Mouse (Mus musculus) megakaryocyte, embryonic 14.5 days (primary cell): ENCODE measurements around the gene Srgap2. TPM values are rescaled to one million over a fixed set of nuclear protein-coding genes. Genes with fewer than 3 reads are reported as not detected.

ENCODE experiments used
- H3K27me3 ChIP-seq: replicated peaks from 2 replicates; pipeline ENCODE3; 2012; ENCODE audit warnings: inconsistent platforms
- H3K36me3 ChIP-seq: replicated peaks from 2 replicates; pipeline ENCODE3; 2012; ENCODE audit warnings: low read length, inconsistent platforms, mixed read lengths
- H3K4me1 ChIP-seq: 2 replicates; pipeline ENCODE4 v1.6.1; 2012; ENCODE audit warnings: inconsistent platforms
- H3K4me3 ChIP-seq: replicated peaks from 2 replicates; pipeline ENCODE3; 2012; ENCODE audit warnings: moderate library complexity, mild to moderate bottlenecking, inconsistent platforms
- H3K9me3 ChIP-seq: 2 replicates; pipeline ENCODE4 v1.6.1; 2012; ENCODE audit warnings: inconsistent platforms
- FLI1 ChIP-seq: IDR thresholded peaks from 2 replicates; pipeline ENCODE4 v1.6.1; 2012; ENCODE audit warnings: low read length, inconsistent platforms, mixed read lengths
- GATA1 ChIP-seq: IDR thresholded peaks from 3 replicates; pipeline ENCODE4 v1.6.1; 2012; ENCODE audit warnings: mixed read lengths, low read length, inconsistent platforms, borderline replicate concordance
- polyA plus RNA-seq: library from polyadenylated mRNA; stranded (reverse); fragments of >175 nt; gene quantifications from 2 replicates; pipeline ENCODE4 v1.2.3, GENCODE M21; 2012; ENCODE audit warnings: low replicate concordance; ENCODE audit not compliant: insufficient read depth

Srgap2 gene
- polyA plus RNA-seq, 1 experiment, result 12.2 TPM

DNA sequence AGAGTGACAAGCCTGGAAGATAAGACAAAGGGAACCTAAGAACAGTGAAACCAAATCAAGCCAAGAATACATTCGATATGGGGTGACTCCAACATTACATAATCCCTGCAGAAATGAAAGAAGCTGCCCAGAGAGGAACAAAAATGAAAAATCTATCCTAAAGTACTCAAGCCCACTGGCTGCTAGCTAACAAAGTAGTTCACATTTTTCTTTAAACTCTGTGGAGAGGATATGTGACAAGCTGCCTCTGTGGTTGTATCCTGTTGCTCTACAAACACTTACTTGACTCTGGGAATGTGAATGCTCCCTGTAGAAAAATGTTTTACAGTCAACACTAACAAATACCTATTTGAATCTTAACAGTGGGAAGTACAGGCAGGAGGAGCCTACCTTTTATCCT is 25.5 kb downstream of the Srgap2 start:
- no peaks in the 10 kb centered on the region for H3K9me3 ChIP-seq
- no peaks in the 10 kb centered on the region for H3K27me3 ChIP-seq
- H3K4me3 ChIP-seq, result no peak overlapping the region
- peaks cover 60% of the 10 kb centered on the region for H3K4me1 ChIP-seq
- TF ChIP-seq FLI1 (no peak), GATA1 (no peak)
- peaks cover 26% of the 10 kb centered on the region for H3K36me3 ChIP-seq

DNA sequence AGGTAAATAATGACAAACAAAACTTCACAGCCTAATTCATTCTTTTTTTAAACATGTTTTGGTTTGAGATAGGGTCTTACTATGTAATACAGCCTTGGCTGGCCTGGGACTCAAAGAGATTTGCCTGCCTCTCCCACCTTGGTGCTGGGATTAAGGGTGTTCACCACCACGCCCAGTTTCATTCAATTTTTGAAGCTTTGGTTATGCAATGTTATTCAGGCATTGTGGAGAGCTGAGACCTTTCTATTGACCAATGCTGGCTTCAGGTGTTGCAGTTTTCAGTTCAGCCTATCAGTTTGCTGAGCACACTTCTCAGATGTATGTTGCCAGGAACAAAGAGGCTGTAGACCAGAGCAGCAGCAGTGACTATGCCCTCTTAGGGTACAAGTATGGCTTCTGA is 28.9 kb downstream of the Srgap2 start:
- H3K36me3 ChIP-seq, result peaks cover 14% of the 10 kb centered on the region

DNA sequence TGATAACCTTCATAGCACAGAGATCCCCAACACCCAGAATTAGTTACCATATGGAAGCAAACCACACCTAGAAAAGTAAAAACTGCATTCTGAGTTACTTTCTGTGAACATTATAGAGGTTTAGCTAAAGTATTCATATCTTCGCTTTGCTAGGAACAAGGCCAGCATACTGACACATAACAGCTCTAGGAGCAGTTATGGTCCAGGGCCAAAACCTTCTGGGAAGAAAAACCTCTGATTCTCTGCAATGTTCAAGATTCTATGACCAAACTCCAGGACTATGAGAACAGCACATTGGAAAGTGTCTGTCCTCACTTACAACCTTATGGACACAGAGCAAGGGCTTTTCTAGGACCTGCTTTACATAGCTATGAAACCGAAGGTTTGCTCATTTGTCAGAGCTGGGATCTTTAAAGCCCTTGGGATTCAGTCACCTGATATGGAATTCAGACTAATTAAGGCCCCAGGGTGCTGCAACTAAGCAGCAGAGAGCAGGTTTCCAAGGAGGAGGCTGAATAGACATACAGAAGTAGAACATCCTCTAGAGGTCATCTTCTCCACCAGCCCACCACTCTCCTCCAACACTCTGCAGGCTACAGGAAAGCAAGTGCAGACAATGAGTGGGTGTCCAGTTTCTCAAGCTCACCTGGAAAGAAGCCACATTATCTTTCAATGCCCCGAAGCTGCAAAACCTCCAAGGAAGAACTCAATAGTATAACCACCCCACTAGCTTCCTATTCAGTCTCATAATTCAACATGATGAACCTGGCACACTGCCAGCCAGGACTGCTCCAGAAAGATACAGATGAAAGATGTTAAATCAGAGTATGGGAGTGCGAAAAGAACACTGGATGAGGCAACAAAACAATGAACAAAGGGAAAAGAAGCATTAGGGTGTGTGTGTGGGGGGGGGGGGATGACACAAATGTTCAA is 32.9 kb downstream of the Srgap2 start:
- Histone ChIP-seq H3K27me3 (no peaks in the 10 kb centered on the region), H3K36me3 (peaks cover 13% of the 10 kb centered on the region), H3K4me3 (no peak overlapping the region), H3K9me3 (no peaks in the 10 kb centered on the region), H3K4me1 (peaks cover 50% of the 10 kb centered on the region)
- TF ChIP-seq GATA1 (no peak), FLI1 (no peak)

More for the DNA sequence above, 28.9 kb downstream of the Srgap2 start:
- Histone ChIP-seq H3K9me3 (no peaks in the 10 kb centered on the region), H3K4me1 (peaks cover 49% of the 10 kb centered on the region), H3K27me3 (no peaks in the 10 kb centered on the region), H3K4me3 (no peak overlapping the region)
- TF ChIP-seq GATA1 (no peak), FLI1 (no peak)

DNA sequence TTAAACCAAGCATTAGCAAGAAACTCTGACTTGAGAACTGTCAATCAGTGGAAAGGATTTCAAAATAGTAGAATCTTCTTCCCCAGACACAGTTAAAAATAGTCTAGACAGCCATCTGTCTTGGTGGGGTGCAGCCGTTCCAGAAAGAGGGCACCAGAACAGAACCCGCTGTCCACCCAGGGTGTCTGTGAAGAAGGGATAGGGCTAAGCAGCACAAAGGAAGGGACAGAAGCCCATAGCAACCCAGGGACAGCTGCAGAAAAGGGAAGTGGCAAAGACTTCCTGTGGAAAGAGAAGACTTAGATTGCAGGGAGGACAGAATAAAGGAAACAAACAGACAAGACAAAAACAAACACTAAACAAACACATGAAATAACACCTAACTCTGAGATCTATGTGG is 34.8 kb downstream of the Srgap2 start:
- H3K9me3 ChIP-seq, result no peaks in the 10 kb centered on the region
- no peak overlapping the region for H3K4me3 ChIP-seq
- peaks cover 14% of the 10 kb centered on the region for H3K36me3 ChIP-seq
- H3K4me1 ChIP-seq, result peaks cover 42% of the 10 kb centered on the region
- TF ChIP-seq FLI1 (no peak), GATA1 (no peak)
- H3K27me3 ChIP-seq, result no peaks in the 10 kb centered on the region

DNA sequence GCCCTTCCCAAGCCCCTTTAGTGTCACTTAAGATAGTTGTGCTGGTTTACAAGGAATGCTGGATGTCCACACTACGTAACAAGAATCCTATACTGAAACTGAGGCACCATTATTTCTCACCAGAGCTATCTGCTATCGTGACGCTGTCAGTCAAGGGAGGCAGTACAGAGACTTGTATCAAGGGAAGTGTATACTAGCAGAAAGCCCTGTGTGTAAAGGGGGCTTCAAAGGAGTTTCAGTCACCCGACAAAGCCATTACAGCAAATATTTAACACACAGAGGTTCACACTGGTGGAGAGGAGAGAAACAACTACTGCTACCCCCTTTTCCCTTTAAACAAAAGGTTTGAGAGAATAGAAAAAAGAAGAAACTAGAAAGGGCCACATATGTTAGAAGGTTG is 35.6 kb downstream of the Srgap2 start:
- peaks cover 48% of the 10 kb centered on the region for H3K4me1 ChIP-seq
- no peaks in the 10 kb centered on the region for H3K27me3 ChIP-seq
- no peak overlapping the region for H3K4me3 ChIP-seq
- H3K9me3 ChIP-seq, result no peaks in the 10 kb centered on the region
- peaks cover 14% of the 10 kb centered on the region for H3K36me3 ChIP-seq
- TF ChIP-seq FLI1 (no peak), GATA1 (no peak)

DNA sequence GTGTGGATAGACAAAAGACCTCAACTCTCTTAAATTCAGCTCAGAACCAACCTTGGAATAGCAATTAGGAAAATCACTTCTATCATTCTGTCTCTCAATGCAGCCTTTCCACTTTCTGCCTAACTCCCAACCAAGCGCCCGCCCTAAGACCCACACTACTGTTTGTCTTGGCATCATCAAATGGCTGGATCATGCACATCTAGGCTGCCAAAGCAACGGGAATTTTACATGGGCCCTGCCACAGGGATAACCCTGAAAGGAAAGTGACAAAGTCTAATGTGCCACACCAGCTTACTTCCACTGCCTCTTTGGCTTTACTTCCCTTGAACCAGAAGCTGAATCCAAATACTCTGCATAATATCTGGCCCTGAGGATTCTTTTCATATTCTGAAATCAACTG is 37.8 kb downstream of the Srgap2 start:
- Histone ChIP-seq H3K27me3 (no peaks in the 10 kb centered on the region), H3K36me3 (peaks cover 12% of the 10 kb centered on the region), H3K4me3 (no peak overlapping the region), H3K9me3 (no peaks in the 10 kb centered on the region), H3K4me1 (peaks cover 54% of the 10 kb centered on the region)
- TF ChIP-seq GATA1 (no peak), FLI1 (no peak)

DNA sequence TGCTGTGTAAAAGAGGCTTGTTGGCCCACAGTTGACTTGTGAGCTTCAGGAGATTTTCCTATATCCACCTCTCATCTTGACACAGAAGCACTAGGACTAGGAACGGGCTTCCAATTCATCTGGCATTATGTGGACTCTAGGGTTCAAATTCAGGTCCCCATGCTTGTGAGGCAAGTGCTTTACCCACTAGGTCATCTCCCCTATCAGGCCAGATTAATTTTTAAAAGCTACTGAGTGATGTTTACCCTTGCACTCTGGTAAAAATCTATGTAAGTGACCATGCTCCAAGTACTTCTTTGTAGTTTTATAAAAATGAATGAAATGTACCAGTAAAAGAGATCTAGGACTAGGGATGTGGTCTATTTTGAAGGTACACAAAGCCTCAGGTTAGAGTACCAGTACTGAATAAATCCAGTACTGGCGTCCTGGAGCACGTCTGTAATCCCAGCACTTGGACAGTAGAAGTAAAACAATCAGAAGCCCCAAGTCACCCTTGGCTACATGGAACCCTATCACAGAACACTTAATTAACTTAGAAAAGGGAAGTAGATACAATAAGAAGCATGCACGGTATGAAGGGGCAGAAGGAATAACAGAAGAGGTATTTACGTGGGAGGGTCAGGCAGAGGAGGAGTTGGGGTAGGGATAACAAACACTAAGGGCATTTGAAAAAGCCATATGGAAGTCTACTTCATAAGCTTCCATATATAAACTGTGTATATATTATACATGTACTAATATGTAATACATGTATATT is 40.9 kb downstream of the Srgap2 start:
- no peak for TF ChIP-seq FLI1
- no peak for TF ChIP-seq GATA1
- peaks cover 10% of the 10 kb centered on the region for H3K36me3 ChIP-seq
- H3K9me3 ChIP-seq, result no peaks in the 10 kb centered on the region
- no peak overlapping the region for H3K4me3 ChIP-seq
- peaks cover 56% of the 10 kb centered on the region for H3K4me1 ChIP-seq
- no peaks in the 10 kb centered on the region for H3K27me3 ChIP-seq

DNA sequence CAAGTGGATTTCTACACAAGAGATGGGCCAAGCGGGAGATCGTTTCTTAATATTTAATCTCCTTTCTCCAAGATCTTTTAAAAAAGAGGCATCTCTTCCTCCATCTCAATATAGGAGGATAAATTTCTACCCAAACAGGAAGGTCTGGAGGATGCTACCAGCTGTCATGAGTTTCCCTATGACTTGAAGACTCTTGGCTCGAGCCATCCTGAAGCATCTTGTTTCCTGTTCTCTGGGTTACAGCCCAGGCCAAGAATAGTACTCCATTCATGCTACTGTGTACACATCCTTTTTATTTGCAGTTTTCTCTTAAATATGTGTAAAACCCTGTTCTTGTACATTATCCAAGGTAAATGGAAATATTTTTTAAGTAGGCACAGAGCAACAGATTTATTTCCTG is 44.9 kb downstream of the Srgap2 start:
- Histone ChIP-seq H3K27me3 (no peaks in the 10 kb centered on the region), H3K9me3 (no peaks in the 10 kb centered on the region), H3K4me1 (peaks cover 70% of the 10 kb centered on the region), H3K4me3 (no peak overlapping the region), H3K36me3 (peaks cover 18% of the 10 kb centered on the region)
- TF ChIP-seq GATA1 (no peak), FLI1 (no peak)

DNA sequence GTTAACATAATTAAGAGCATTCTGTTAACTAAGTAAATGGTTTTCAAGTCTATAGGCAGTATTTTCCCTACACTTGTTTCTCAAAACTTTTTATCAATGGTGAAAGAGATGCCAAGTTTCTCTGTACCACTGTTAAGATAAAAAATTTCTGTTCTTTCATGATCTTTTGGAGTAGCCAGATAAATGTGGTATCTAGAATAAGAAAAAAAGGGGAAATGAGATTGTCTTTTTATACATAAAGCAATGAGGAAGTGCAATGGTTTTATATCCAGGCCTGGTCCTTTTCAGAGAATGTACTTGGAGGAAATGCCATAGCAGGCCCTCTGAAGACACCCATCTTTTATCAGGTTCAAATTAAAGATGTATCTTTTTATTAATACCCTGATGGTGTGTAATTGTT is 45.8 kb downstream of the Srgap2 start:
- TF ChIP-seq GATA1 (no peak), FLI1 (no peak)
- no peaks in the 10 kb centered on the region for H3K27me3 ChIP-seq
- no peaks in the 10 kb centered on the region for H3K9me3 ChIP-seq
- H3K36me3 ChIP-seq, result peaks cover 18% of the 10 kb centered on the region
- H3K4me1 ChIP-seq, result peaks cover 69% of the 10 kb centered on the region
- no peak overlapping the region for H3K4me3 ChIP-seq
